Mouse (Mus musculus): ENCODE results near the gene Cotl1. TPM values are rescaled to one million over a fixed set of nuclear protein-coding genes. Genes with fewer than 3 reads are reported as not detected.

Cotl1 gene
- polyA plus RNA-seq, 1 experiment = 427 TPM

GRCm38 (mm10) chr8:119798965-119799264 is 41.4 kb downstream of the Cotl1 start:
- Histone ChIP-seq H3K27ac (ENCODE audit: insufficient read depth, low read depth, low read length) (no peak overlapping the region), H3K4me3 (ENCODE audit: insufficient read depth, low read depth, low read length) (no peak overlapping the region), H3K36me3 (ENCODE audit: control insufficient read depth, insufficient read depth, low read length) (no peaks in the 10 kb centered on the region)

GRCm38 (mm10) chr8:119798170-119798964 is 42.0 kb downstream of the Cotl1 start:
- 14% methylated on average over 15 of the region's 15 CpGs for WGBS
- Histone ChIP-seq H3K27ac (ENCODE audit: insufficient read depth, low read depth, low read length) (no peak overlapping the region), H3K36me3 (ENCODE audit: control insufficient read depth, insufficient read depth, low read length) (no peaks in the 10 kb centered on the region), H3K4me1 (ENCODE audit: control insufficient read depth, insufficient read depth, low read length) (peaks cover 6% of the 10 kb centered on the region; the same call in 1 of the 2 replicates), H3K27me3 (replicated peaks; ENCODE audit: control insufficient read depth, insufficient read depth, low read length) (no peaks in the 10 kb centered on the region), H3K4me3 (ENCODE audit: insufficient read depth, low read depth, low read length) (peak overlapping the region; percentile 12; the same call in 1 of the 2 replicates)
- TF ChIP-seq POLR2A (IDR thresholded peaks at IDR 0.05; ENCODE audit: low read depth, low read length) (no peak), CTCF (conservative IDR thresholded peaks at IDR 0.05; ENCODE audit: insufficient read depth, insufficient read length, low read depth, low read length) (no peak)
- peak; percentile 68 for DNase-seq

More at GRCm38 (mm10) chr8:119798965-119799264, 41.4 kb downstream of the Cotl1 start:
- DNase-seq = no peak
- peaks cover 6% of the 10 kb centered on the region; the same call in 1 of the 2 replicates for H3K4me1 ChIP-seq (ENCODE audit: control insufficient read depth, insufficient read depth, low read length)
- no peaks in the 10 kb centered on the region for H3K27me3 ChIP-seq (replicated peaks; ENCODE audit: control insufficient read depth, insufficient read depth, low read length)
- no peak for TF ChIP-seq POLR2A (IDR thresholded peaks at IDR 0.05; ENCODE audit: low read depth, low read length)
- TF ChIP-seq CTCF (conservative IDR thresholded peaks at IDR 0.05; ENCODE audit: insufficient read depth, insufficient read length, low read depth, low read length) = no peak
- 64% methylated on average over 2 of the region's 2 CpGs for WGBS

GRCm38 (mm10) chr8:119795651-119796050 is 44.7 kb downstream of the Cotl1 start:
- Histone ChIP-seq H3K27me3 (replicated peaks; ENCODE audit: control insufficient read depth, insufficient read depth, low read length) (no peaks in the 10 kb centered on the region), H3K4me3 (ENCODE audit: insufficient read depth, low read depth, low read length) (no peak overlapping the region), H3K27ac (ENCODE audit: insufficient read depth, low read depth, low read length) (no peak overlapping the region), H3K36me3 (ENCODE audit: control insufficient read depth, insufficient read depth, low read length) (no peaks in the 10 kb centered on the region), H3K4me1 (ENCODE audit: control insufficient read depth, insufficient read depth, low read length) (peaks cover 18% of the 10 kb centered on the region; the same call in 1 of the 2 replicates)
- 95% methylated on average over 3 of the region's 3 CpGs for WGBS
- TF ChIP-seq POLR2A (IDR thresholded peaks at IDR 0.05; ENCODE audit: low read depth, low read length) = no peak
- no peak for TF ChIP-seq CTCF (conservative IDR thresholded peaks at IDR 0.05; ENCODE audit: insufficient read depth, insufficient read length, low read depth, low read length)
- DNase-seq = no peak

- H3K36me3 ChIP-seq (ENCODE audit: control insufficient read depth, insufficient read depth, low read length) = no peaks in the 10 kb centered on the region
- H3K4me1 ChIP-seq (ENCODE audit: control insufficient read depth, insufficient read depth, low read length) = peaks cover 18% of the 10 kb centered on the region; the same call in 1 of the 2 replicates
- DNase-seq = no peak
- 50% methylated on average over 7 of the region's 7 CpGs for WGBS
- no peaks in the 10 kb centered on the region for H3K27me3 ChIP-seq (replicated peaks; ENCODE audit: control insufficient read depth, insufficient read depth, low read length)
- TF ChIP-seq CTCF (conservative IDR thresholded peaks at IDR 0.05; ENCODE audit: insufficient read depth, insufficient read length, low read depth, low read length) (no peak), POLR2A (IDR thresholded peaks at IDR 0.05; ENCODE audit: low read depth, low read length) (no peak)
- no peak overlapping the region for H3K27ac ChIP-seq (ENCODE audit: insufficient read depth, low read depth, low read length)
- H3K4me3 ChIP-seq (ENCODE audit: insufficient read depth, low read depth, low read length) = no peak overlapping the region
Measured at GRCm38 (mm10) chr8:119794689-119795088, 45.7 kb downstream of the Cotl1 start.

GRCm38 (mm10) chr8:119791804-119792704 is 48.3 kb downstream of the Cotl1 start:
- peak overlapping the region; percentile 33; the same call in 1 of the 2 replicates for H3K27ac ChIP-seq (ENCODE audit: insufficient read depth, low read depth, low read length)
- WGBS = 36% methylated on average over 16 of the region's 16 CpGs
- TF ChIP-seq CTCF (conservative IDR thresholded peaks at IDR 0.05; ENCODE audit: insufficient read depth, insufficient read length, low read depth, low read length) (no peak), POLR2A (IDR thresholded peaks at IDR 0.05; ENCODE audit: low read depth, low read length) (no peak)
- H3K27me3 ChIP-seq (replicated peaks; ENCODE audit: control insufficient read depth, insufficient read depth, low read length) = no peaks in the 10 kb centered on the region
- H3K4me1 ChIP-seq (ENCODE audit: control insufficient read depth, insufficient read depth, low read length) = peaks cover 12% of the 10 kb centered on the region; the same call in 1 of the 2 replicates
- H3K36me3 ChIP-seq (ENCODE audit: control insufficient read depth, insufficient read depth, low read length) = no peaks in the 10 kb centered on the region
- DNase-seq = peak; percentile 70
- no peak overlapping the region for H3K4me3 ChIP-seq (ENCODE audit: insufficient read depth, low read depth, low read length)

- no peaks in the 10 kb centered on the region for H3K27me3 ChIP-seq (replicated peaks; ENCODE audit: control insufficient read depth, insufficient read depth, low read length)
- H3K27ac ChIP-seq (ENCODE audit: insufficient read depth, low read depth, low read length) = no peak overlapping the region
- H3K4me1 ChIP-seq (ENCODE audit: control insufficient read depth, insufficient read depth, low read length) = peaks cover 12% of the 10 kb centered on the region; the same call in 1 of the 2 replicates
- TF ChIP-seq POLR2A (IDR thresholded peaks at IDR 0.05; ENCODE audit: low read depth, low read length) (no peak), CTCF (conservative IDR thresholded peaks at IDR 0.05; ENCODE audit: insufficient read depth, insufficient read length, low read depth, low read length) (no peak)
- 91% methylated on average over 7 of the region's 7 CpGs for WGBS
- no peak for DNase-seq
- no peaks in the 10 kb centered on the region for H3K36me3 ChIP-seq (ENCODE audit: control insufficient read depth, insufficient read depth, low read length)
- no peak overlapping the region for H3K4me3 ChIP-seq (ENCODE audit: insufficient read depth, low read depth, low read length)
Measured at GRCm38 (mm10) chr8:119789581-119789980, 50.8 kb downstream of the Cotl1 start.

Measured in kidney, adult 2 months (tissue).